Mouse (Mus musculus): ENCODE data around the gene Dst.

The Dst gene

DNA sequence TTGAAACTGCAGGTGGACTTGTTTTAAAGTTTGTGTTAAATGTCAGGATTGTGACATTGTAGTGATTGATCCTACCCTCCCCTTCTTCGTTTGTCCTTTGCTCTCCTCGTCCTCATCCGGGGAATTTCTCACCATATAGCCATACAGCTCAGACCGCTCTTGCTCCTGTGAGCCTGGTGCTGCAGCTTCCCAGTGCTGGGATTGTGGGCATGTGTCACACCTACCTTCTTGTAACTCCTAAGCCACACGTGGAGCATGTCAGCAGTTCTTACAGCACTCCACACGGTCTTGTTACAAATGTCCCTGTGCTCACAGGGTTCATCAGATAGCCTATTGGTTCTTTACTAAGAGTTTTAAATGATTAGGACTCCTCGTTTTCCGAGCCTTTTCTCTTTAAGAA lies 196.8 kb downstream of the Dst start:
- no peak for DNase-seq

- no peak for DNase-seq
Observed at GRCm38 (mm10) chr1:34106606-34107005, 198.6 kb downstream of the Dst start.

GRCm38 (mm10) chr1:34107076-34107475 lies 199.1 kb downstream of the Dst start:
- DNase-seq, result no peak

DNA sequence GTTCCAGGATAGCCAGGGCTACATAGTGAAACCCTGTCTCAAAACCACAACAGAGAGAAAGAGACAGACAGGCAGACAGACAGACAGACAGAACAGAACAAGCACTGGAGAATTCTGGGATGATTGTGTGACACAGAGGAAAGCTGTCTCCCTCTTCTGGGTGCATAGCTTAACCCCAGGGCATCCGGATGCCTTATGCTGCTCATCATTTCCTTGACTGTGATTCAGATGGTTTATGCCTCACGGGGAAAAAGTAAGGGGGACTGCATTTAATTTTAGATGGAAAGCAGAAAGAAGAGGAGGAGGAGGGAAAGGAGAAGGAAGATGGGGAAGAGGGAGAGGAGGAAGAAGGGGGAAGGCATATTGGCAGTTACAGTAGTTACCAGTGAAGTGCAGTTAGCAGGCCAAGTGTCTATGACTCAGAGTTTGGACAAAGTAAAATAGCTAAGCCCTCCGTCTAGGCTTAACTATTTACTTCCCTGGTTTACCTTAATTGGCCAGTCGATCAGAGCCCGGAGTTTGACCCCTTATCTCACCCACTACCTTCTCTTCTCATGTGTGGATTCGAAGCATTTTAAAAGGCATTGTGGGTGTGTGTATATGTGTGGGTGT lies 201.7 kb downstream of the Dst start:
- no peak for DNase-seq

DNA sequence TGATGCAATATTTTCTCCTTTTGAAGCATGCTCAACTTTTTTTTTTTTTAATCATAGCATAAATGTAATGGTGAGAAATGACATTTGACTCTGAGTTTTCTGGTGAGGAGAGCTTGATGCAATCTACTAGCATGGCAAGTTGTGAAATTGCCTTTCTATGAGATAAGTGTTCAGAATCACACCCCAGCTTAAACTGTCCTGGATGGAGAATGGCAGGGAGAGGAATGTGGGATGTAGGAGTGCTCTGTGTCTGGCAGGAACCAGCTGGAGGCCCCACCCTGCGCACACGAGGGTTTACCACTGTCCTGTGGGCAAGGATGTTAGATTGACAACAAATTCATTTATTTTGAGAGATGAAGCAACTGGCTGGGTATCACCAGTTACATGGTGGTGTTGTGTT lies 202.8 kb downstream of the Dst start:
- DNase-seq, result no peak

DNA sequence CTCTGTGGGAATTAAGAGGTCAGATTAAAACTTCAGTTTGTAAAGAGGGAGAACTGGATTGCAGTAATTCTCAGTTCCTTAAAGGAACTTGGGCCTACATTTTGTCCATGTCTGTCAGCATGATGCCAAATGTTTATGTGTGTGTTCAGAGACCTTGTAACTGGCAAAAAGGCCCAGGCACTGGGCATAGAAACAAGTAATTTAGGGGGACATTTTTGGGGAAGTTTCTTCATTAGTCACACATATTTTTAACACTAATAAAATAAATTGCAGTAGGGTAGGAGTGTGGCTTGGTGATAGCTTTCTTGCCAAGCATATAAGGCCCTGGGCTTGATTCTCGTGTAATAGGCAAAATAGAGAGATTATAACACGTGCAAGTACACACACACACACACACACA lies 203.9 kb downstream of the Dst start:
- DNase-seq, result no peak

GRCm38 (mm10) chr1:34116444-34116843 lies 208.4 kb downstream of the Dst start:
- no peak for DNase-seq

GRCm38 (mm10) chr1:34117056-34117455 lies 209.0 kb downstream of the Dst start:
- DNase-seq, result no peak

- no peak for DNase-seq
Observed at GRCm38 (mm10) chr1:34117709-34118108, 209.7 kb downstream of the Dst start.

DNA sequence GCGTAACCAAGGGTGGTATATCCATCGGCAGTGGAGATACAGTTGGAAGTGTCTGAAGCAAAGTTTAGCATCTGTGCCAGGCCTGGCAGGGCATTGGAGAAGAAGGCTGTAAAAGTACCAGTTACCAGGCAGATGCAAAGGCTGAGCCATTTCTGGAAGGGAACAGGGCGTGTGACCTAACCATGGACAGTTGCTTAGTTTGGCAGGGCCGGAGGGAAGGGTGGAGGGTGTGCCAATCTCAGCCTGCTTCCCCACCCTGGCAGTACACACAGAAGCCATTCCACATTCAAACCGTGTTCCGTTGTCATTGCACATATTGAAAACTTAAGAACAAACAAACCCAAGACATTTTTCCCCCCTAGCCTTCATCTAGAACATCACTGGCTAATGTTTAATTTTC lies 212.0 kb downstream of the Dst start:
- peak; percentile 41 for DNase-seq

DNA sequence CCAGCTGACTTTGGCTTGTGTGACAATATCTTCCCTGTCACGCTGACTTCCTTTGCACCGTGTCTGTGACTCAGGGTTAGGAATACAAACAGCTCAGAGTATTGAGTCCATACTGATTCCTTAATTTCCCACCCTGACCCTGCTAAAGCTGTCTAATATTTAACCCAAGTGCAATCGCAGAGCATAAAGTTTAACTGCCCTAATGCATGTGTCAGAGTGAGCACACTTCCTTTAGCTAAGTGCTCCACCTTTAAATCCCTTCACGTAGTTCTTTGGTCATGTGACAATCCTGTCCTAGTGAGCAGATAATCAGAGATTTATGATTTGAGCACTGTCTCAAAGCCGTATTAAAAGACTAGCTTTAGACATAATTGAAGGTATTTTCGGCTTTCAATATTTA lies 212.6 kb downstream of the Dst start:
- no peak for DNase-seq

DNA sequence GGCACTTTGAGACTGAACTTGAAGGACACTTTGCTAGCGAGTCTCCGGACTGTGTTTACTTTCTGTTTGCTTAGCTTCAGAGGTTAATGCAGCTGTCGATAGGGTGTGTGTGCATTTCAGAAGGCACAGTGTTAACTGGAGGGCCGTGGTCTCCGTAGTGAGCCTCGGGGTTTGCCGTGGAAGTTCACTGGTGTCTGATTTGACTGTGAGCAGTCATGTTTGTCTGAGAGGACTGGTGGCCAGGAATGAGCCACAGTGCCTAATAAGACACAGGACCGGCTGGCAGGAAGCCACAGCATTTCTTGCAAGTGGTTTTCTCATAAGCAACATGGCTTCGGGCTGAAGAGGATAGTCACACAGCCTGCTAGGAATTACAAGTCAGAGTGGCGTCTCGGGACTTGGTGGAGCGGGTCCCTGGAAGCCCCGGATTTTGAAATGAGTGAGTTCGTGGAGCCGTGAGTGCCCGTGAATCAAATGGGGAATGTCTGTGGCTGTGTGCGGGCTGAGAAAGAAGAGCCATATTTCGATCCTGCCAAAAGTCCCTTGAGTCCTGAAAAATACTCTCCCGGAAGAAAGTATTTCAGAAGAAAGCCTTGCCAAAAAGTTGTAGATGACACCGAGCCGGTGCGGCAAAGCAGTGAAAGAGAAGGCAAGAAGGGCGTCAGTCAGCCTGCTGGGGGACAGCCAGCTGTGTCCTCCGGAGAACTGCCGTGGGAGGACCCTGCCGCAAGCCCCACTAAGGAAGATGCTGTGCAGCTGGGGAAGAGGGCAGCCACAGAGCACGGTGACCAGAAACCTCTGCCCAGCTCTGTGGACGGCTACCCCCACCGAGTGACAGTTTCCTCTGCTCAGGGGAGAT lies 213.4 kb downstream of the Dst start:
- peak; percentile 68 for DNase-seq

DNA sequence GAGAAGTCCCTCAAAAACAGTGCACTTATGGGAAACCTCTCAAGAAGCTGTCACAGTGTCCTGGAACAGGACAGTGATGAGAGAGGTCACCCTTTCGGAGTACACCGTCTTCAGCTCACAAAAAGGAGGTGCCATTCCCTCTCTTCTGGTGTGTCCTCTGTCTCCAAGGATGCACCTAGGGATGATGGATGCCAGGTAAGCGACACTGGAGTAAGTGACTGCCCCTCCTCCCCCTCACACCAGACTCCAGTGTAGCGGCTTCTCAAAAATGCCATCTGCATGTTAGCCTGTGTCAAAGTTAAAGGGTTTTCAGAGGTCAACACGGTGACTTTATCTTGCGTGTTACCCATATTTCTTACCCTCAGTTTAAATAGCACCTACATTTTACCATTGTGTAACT lies 214.2 kb downstream of the Dst start:
- no peak for DNase-seq

DNA sequence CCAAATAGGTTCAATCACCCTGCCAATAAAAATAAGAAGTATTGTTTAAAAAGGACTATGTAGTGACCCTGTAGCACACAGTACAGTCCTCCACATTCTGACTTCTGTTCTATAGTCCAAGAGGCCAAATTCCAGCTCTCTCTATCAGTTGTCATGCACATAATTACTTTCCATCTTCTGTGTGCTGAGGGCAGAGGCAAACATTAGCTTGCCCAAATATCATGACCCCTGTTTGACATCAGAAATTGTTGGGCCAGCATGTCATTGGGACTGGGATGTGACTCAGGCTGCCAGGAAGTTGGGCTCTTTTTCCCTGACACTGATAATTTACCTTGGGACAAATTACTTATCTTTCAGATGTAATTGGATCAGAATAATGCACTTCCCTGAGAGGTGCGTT lies 214.9 kb downstream of the Dst start:
- no peak for DNase-seq

GRCm38 (mm10) chr1:34123334-34123733 lies 215.3 kb downstream of the Dst start:
- no peak for DNase-seq

DNA sequence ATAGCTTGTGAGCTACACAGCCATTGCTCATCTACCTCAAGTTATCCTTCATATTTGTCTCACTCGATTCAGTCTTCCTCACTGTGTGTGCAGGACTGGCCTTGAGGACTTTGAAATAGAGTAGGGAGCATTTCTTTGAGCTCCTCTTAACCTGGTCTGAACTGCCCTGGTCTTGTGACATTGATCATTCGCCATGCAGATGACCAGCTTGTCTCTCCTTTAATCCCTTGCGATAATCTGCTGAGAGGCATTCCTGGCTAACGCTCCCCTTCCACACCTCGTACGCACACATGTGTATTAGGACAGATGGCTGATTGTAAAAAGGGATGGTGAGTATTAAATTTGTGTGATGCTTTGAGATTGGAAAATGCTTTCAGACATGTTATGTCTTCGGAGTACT lies 216.4 kb downstream of the Dst start:
- DNase-seq, result no peak

GRCm38 (mm10) chr1:34125148-34125547 lies 217.1 kb downstream of the Dst start:
- no peak for DNase-seq

- no peak for DNase-seq
Observed at GRCm38 (mm10) chr1:34127714-34128474, 219.9 kb downstream of the Dst start.

GRCm38 (mm10) chr1:34128796-34129195 lies 220.8 kb downstream of the Dst start:
- DNase-seq, result no peak

DNA sequence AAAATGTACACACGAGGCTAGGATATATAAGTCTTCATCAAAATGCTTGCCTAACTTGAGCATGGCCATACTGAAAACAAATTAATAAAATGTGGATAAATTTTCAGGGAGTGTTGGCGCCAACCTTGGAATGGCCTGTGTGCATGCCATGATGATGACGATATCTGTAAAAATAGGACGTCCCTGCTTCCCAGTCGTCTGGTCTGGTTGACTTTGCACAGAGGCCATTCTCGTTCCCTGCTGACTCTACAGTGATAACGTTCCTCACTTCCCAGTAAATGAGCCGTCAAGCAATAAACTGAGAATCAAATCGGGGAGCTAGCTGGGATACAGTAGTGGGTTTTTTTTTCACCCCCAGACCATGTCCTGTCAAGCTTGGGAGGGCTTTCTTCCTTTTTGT lies 221.7 kb downstream of the Dst start:
- no peak for DNase-seq

GRCm38 (mm10) chr1:34130804-34131203 lies 222.8 kb downstream of the Dst start:
- no peak for DNase-seq

DNA sequence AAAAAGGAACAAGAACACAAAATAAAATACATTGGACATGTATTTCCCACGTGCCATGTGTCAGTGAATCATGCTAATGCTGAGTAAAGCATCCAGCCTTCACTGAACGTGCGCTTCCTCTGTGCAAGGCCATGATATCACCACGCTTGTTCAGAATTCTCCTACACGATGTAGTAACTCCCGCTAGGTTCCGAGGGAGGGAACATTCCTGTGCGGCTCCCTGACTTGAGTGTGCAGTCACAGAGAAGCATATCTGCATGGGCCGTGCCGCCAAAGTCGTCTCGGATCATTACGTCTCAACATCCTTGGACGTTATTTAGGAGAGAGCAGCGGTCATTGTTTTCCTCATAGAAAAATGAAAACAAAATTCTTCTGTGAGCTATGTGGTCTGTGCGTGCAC lies 224.8 kb downstream of the Dst start:
- no peak for DNase-seq

DNA sequence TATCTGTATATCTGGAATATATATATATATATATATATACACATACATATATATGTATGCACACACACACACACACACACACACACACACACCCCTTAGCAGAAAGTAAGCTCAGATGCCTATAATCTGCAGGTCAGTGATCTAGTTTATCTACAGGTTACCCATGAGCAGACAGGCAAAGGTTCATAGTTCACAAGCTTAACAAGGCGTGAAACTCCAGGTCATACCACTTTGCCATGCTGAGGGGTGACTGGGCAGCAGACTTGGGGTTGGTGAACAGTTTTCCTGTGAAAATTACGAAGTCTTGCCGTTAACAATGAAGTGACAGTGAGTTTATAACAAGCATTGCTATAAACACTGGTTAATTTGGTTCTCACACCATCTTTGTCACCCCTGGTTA lies 227.5 kb downstream of the Dst start:
- no peak for DNase-seq
